Mouse (Mus musculus) B cell, adult 2 months (primary cell): ENCODE measurements around the gene Vps37c.

Experiments used
- DNase-seq, 2 experiments: peaks; one replicate each; pipeline ENCODE4 v3.0.0; 2022

Gene Vps37c

DNA sequence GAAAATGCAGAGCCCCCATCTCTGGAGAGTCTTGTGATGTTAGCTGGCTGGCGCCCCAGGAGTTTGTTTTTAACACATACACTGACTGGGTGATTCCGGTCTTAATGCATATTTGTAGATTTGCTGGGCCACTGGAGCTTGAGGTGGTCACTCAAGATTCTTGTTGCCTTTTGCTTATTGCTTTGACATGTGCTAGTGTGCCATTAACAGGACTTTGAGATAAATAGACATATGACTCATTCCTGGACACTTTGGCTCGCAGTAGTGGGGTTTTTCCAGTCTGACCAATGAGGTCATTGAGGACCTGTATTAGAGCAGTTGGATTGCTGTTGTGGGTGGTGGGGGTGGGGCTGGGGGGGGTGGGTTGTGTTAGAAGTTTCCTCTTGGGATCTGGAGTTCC lies 1.8 kb downstream of the Vps37c start:
- DNase-seq = no peak

DNA sequence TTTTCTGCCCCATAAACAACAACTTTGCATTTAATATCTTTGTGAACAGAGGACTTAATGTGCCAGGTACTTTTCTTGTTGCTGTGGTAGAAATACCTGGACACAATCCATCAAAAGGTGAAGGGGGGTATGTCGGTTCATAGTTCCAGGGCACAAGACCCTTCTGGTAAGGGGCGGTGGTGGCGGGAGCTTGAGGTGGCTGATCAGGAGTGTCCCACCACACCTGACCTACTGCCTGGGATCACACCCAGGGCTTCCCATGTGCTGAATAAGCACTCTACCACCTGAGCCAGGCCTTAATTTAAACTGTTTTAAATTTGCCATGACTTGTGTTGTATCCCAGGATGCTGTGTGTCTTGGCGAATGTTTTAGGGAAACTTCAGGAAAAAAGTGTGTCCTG lies 2.6 kb downstream of the Vps37c start:
- no peak for DNase-seq

DNA sequence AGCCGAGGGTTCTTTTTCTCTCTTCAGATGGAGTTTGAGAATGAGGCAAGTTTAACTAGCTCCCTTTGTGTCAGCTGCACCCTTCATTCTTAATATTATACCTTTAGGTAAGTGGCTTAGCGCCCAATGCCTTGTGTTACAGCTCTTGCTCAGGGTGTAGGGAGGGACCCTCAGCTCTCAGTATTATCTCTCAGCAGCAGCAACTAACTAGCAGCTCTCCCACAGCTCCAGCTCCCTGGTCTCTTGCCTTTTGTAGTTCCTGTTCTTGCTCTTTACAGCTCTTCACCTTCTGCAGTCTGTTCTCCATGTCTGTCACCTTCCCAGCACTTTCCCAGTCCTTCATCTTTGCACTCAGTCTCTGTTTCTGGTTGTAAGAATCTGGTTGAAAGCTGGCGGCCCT lies 3.1 kb downstream of the Vps37c start:
- DNase-seq = no peak

DNA sequence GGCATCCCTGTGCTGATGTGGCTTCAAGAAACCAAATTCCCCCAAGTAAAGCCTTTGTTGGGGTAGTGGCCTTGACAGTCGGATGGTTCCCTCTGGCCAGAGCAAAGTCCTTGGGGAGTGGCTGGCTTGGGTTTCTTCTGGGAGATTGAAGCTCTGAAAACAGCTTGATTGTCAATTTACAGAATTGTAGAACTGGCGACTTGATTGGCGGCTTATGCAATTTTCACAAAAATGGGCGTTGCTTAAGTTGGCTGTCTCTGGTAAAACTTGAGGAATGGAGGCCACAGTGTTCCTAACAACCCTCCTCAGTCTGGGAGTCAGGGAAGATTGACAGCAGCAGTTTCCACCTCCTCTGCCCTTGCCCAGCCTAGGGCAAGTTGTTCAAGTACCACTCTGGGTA lies 3.8 kb downstream of the Vps37c start:
- no peak for DNase-seq

DNA sequence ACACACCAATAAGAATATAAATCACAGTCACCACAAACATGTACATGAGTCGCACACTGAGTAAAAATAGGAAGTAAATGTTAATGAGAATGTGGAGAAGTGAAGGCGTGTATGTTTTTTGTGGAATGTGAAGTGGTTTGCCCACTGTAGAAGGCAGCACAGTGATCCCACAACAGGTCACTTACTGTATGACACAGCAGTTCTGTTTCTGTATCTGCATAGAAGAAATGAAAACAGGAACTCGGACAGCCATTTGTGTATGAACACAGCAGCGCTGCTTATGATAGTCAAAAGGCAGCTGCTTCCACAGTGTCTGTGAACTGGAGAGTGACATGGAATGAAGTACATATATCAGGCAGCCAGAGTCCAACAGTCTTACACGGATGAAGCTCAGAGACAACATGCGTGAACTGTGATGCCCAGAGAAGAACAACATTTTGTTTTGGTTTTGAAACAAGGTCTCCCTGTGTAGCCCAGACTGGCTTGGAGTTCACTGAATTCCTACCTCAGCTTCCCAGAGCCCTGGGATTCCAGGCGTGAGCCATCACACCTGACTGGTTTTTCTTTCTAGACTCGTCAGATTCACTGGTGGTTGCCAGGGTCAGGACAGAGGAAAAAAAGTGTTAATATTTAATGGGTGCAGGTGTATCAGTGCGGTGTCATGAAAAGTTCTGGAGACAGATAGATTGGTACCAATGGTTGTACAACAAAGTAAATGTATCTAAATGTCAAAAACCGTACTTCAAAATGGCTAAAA lies 5.6 kb downstream of the Vps37c start:
- peak; percentile 19 to 20 for DNase-seq

DNA sequence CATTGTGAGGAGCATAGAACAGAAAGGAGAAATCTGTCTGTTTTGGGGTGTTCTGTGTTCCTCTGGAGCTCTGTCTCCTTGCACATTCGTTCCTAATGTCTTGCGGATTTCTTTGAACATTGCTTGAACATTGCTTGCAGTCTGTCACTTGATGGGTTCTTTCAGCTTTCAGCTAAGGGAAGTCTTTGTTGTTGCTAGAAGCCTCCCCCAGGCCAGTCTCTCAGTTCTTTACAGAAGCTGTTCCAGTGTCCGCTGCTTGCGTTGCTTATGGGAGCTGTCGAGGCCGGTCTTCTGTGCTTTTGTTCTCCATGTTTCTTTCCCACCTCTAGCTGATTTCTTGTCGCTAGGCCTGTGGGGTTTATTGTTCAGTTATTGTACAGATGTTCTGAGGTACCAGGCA lies 7.3 kb downstream of the Vps37c start:
- DNase-seq = no peak

DNA sequence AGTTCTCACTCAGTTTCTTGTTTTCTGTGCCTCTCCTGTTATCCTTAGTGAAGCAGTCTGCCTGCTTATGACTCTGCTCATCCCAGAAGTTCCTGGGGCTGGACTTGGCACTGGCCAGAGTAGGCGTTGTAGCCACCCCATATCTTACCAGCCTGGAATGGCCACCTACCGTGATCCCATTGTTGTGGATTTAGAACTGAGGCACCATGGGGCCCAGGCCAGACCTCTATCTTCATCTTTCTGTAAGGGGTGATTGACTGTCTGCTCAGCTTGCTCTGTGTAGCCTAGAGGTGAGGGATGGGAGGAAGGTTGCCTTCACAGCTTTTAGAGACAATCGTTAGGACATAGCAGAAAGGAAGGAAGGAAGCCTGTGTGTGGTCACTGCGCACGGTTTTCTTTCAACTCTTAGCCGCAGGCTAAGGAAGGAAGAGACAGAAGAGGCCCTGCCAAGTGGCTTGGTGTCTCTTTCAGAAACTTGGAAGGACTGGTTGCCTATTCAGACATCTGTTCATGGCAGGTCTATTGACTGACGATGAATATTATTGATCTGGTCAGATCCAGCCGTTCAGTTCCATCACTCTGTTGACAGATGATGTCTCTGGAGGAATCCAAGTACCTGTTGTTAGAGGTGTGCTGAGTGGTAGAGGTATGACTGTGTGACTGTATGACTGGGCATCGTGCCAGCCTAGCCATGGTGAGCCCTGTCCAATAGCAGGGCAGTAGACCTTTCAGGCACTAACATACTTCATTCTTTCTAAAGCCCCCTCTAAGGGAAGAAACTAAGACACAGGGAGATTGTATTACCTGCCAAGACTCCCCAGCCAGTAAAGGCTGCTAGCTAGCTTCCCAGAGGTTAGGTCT lies 9.8 kb downstream of the Vps37c start:
- DNase-seq = no peak

DNA sequence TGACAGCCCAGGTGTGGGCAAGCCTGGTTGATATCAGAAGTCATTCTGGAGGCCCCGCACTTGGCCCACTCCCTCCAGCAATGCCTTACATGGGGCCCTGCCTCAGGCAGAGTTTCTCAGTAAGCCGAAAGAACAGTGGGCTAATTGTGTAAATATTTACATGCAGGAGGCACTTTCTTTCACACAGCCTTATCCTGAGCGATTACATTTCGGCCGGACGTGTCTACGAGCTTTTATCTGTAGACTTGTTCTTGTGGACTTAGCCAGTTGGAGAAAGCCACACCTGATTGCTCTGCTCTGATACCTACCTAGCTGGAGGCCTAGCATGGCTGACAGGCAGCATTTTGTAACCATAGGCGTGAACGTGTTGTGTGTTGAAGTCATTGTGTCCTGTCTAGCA lies 11.3 kb downstream of the Vps37c start:
- DNase-seq = no peak

DNA sequence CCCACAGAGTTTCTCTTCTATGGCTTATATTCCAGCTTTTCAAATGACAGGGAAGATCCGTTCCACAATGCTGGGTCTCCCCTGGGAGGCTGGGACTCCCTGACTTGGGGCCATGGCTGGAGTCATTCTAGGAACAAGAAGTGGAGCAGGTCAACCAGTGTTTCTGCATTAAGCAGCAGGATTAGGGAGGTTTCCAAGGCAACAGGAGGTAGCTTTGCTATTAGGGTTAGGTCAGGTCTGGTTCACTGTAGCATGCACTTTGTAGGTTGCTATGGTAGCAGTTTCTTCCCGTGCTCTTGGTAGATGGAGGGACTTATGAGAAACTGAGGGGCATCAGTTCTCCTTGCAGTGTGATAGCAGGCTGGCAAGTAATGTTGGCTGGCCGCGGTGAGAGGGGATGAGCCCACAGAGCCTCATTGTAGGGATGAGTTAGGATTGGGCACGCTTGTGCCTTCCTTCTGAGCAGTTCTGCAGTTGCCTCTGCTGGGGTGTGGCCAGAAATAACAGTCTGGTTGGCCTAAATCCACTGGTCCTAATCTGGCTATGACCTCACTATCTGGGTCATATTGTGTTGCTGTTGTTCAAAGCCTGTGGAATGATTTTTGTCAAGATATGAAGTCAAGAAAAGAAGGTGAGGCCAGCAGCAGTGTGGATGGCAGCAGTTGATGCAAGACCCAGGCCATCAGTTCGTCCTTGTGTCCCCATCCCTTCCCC lies 12.6 kb downstream of the Vps37c start:
- DNase-seq = no peak

DNA sequence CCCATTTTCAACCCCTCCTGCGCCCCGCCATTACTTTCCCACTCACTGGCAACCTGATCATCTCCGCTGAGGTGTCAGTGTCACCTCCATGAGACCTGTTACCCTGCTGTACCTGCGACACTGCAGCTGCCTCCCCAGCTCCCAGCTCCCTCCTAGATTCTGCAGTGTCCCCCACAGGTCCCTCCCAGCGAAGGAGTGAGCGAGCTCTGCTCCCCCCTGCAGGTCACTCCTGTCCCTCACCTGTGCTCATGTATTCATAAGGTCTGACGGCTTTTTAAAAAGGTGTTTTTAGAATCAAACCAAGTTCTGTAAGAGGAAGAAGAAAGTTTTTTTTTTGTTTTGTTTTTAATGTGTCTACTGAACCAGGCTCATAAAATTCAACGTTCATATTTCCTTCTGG lies 13.6 kb downstream of the Vps37c start:
- no peak for DNase-seq

DNA sequence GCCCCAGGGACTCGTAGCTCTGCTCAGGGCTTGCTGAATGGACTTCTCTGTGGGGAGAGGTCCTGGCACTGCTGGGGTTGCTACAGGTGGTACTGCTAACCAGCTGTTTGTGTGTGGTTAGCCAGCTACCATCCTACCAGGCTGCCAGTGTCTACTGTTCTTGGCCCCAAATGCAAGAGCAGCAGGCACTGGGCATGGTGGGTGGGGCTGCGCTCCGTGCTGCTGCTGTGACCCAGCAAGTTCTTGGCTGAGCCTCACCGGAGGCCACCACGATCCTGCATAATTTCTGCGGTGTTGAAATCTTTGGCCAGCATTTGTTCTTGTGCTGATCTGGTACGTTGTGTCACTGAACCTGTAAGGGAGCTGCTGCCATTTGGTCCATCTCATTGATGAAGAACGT lies 14.9 kb downstream of the Vps37c start:
- DNase-seq = no peak

DNA sequence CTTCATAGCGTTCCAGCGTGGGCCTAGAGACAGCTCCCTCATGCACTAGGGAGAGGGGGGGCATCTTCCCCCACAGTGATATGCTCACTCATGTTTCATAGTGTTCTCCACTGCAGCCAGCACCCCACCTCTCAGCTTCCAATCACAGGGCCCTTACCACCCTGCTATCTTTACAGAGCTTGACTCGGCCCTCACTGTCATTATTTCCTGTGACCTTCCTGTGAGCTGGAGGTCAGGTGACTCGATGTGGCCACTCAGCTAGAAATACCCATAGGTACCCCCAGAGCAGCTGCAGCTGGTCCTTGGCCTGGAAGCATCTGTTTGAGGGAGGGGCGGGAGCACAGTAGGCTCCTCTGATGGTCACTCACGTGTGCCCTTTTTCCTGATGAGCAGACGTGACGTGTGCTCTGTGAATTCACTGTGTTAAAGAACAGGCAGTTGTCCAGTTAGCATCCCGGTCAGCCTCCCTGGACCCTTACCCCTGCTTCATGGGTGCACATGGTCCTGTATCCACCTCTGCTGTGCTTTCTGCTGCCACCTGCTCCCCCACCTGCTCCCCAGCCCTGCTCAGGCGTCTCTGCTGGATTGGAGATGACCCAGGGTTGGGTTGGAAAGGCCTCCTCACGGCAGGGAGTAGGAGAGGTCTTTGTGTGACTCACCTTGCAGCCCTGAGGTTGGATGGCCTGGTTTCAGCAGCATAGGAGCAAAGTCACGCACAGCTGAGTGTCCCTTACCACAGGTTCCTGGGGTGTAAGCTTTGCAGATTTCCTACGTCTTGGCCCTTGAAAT lies 18.7 kb downstream of the Vps37c start:
- no peak for DNase-seq

DNA sequence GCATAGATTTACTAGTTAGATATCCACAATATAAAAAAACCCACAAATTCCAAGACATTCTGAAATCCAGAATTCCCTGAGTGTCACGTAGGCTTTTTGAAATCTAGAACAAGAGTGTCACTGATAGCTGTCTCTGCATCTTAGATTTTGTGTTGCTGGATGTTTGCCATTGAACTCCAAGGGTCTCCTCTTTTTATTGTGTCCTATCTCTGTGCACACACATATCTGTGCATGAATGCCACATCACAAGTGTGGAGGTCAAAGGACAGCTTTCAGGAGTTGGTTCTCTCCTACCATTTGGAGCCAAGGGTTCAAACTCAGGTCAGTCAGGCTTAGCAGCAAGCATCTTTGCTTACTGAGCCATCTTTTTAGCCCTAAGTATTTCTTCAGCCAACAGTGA lies 19.3 kb downstream of the Vps37c start:
- no peak for DNase-seq

DNA sequence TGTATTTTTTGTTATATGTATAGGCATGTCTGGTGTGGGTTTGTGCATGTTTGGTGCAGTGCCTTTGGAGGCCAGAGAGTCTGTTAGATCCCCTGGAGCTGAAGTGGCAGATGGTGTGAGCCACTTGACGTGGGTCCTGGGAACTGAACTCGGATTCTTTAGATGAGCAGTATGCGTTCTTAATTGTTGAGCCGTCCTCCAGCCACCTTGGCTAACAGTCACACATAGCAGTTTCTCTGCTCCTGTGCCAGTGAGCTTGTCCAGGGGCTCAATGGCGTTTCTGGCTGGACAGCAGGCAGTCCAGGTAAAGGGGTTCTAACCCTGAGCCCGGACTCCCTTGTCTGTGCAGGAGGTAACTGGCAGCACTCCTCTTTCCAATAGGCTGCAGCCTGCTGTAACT lies 20.4 kb downstream of the Vps37c start:
- no peak for DNase-seq

DNA sequence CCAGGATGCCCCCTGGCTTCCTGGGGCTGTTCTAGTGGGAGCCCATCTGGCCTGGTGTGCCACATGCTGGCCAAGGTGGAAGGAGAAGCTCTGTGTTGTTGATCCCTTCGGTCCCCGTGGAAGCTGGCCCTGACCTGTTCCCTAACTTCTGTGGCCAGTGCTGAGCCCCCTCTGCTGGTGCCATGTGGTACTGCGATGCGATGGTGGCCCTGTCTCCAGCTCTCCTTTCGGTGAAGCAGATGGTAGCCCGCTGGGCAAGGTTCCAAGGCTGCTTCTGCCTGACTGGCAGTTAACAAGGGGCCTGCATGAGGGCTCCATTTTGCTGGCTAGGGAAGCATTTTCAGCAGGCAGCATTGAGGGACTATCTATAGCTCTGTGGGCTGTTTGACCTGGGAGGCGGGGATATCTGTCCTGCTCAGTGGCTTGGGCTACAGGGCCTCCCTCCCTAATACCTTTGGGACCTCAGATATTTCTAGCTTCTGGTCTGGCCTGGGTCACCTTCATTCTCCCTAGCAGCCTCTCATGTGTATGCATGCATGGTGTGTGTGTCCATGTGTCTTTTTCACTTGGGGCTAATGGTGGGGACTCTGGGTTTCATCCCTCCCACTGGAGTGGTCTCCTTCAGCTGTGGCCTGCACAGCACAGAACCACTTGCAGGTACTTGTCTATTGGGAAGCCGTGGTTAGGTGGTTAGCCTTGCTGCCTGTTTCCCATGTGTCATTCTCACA lies 21.0 kb downstream of the Vps37c start:
- peak; percentile 86 to 87 for DNase-seq

DNA sequence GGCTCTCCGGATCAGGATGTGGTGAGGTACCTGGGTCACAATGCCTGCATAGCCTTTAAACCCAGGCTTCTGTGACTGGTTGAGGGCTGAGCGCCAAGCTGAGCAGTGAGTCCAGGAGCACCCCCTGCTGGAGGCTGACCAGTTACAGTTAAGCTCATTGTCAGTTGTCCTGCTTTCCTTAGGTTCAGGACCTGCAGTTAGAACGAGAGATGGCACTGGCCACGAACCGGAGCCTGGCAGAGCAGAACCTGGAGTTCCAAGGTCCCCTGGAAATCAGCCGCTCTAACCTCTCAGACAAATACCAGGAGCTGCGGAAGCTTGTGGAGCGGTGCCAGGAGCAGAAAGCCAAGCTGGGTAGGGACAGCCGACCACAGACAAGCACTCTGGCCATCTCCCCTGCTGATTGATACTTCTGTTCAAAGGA lies 21.6 kb downstream of the Vps37c start:
- DNase-seq = peak; percentile 39

DNA sequence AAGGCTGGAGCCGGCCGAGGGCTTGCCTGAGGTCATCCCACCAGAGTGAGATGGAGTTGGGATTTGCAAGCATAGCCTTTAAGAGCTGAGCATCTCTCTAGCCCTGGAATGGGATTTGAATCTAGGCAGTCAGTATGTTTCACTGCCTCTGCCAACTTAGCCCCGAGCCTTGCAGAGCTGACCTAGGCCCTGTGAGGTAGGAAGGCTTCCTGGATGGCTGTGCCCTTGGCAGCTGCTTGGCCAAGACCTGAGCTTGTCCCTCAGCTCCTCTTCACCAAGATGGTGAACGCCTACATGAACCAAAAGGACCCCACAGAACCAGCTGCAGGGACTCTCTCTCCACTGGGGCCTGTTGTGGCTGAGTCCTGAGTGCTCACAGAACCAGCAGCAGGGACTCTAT lies 22.2 kb downstream of the Vps37c start:
- no peak for DNase-seq

DNA sequence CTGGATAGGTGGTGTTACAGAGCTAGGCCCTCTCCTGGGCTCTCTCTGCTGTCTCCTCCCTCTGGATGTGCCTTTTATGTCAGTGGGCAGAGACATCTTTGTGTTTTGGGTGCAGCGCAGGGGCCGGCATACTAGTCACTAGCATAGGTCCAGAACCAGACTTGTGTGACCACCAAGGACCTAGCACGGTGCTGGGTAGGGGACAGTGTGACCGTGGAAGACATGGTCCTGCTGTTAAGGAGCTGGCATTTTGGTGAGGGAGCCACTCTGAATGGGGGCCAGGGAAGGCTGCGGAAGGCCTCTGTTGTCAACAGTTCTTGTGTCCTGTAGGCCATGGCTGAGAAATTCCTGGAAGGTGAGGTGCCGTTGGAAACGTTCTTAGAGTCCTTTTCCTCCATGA lies 23.7 kb downstream of the Vps37c start:
- no peak for DNase-seq

DNA sequence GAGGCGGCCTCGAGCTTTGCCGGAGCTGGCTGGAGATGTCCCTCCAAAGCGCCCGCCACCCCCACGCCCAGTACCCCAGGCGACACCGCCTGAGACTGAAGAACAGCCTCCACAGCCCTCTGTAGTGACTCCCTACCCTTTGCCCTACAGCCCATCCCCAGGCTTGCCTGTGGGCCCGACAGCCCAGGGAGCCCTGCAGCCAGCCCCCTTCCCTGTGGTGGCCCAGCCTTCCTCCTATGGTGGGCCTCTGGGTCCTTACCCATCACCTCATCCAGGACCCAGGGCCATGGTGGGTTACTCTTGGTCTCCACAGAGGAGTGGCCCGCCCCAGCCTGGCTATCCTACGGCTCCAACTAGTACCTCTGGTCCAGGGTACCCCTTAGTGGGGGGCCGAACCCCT lies 24.1 kb downstream of the Vps37c start:
- DNase-seq = no peak

DNA sequence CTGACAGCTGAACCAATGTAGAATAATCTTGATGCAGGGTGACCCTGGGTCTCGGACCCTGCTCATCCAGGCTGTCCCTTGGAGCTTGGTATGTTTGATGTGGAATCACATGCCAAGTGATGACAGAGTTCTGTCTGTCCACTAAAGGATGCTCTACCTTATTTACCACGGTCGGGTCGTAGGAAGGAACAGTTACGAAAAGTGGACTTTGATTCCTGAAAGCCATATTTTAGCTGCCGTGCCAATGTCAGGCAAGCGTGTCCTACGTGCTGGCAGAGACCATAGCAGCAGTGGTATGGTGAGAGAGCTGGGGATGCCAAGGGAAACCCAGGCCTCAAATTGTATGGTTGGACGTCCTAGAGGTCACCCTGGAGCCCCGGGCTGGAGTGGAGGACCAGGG lies 25.0 kb downstream of the Vps37c start:
- no peak for DNase-seq

DNA sequence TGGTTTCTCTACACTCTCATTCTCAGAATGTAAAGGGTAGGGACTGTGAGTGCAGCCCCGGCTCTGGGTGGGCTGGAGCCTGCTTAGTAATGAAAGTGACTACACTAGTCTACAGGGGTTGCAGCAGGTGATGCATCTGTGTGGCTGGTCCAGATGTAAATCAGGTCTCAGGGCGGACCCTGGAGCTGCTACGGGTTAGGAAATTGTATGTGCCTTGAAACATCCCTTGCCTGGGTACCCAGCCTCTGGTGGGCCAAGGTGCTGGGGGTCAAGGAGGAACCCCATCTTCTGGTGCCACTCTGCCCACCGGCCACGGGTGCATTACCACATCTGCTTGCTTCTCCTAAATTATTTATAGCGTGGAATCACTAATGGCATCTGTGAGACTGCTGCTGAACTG lies 25.6 kb downstream of the Vps37c start:
- DNase-seq = no peak
